ENCODE assay signal across 8 mouse cellular contexts in genomic region chrX:13207512-13208341, GRCm38 (mm10).
DNase-seq lines count a peak whose midpoint lies in the region; ATAC-seq and TF ChIP-seq lines count a peak whose summit lies in the region.

No protein-coding gene starts in this region.

- 20% methylated on average over 22 of the region's 23 CpGs for WGBS in forebrain, embryonic 13.5 days
- WGBS in large intestine, adult 2 months, result 24% methylated on average over 23 of the region's 23 CpGs
- WGBS in liver, embryonic 16.5 days (ENCODE audit: insufficient replicate concordance), result 26% methylated on average over 23 of the region's 23 CpGs
- 25% methylated on average over 23 of the region's 23 CpGs for WGBS in neural tube, embryonic 12.5 days
- 28% methylated on average over 22 of the region's 23 CpGs for WGBS in stomach, postnatal 0 days

- H3K4me1 ChIP-seq in forebrain, embryonic 13.5 days, result peaks cover 3% of the 10 kb centered on the region; the same call in 1 of the 2 replicates
- no peaks in the 10 kb centered on the region for H3K4me1 ChIP-seq in liver, embryonic 16.5 days (ENCODE audit: control insufficient read depth, low read depth, low read length)
- H3K4me1 ChIP-seq in neural tube, embryonic 12.5 days, result no peaks in the 10 kb centered on the region
- H3K4me1 ChIP-seq in stomach, postnatal 0 days (replicated peaks; ENCODE audit: control insufficient read depth, insufficient read depth), result no peaks in the 10 kb centered on the region

- ATAC-seq in cerebellum, adult (ENCODE audit: insufficient number of reproducible peaks, low FRiP score, low TSS enrichment), result peak; percentile 89
- peak; percentile 94 for ATAC-seq in forebrain, embryonic 13.5 days
- ATAC-seq in liver, embryonic 16.5 days (ENCODE audit: low read depth), result peak; percentile 63
- peak; percentile 96 for ATAC-seq in neural tube, embryonic 12.5 days (ENCODE audit: low FRiP score, low read depth)
- ATAC-seq in stomach, postnatal 0 days (ENCODE audit: low FRiP score, low TSS enrichment), result peak; percentile 93

- no peaks in the 10 kb centered on the region for H3K36me3 ChIP-seq in forebrain, embryonic 13.5 days (ENCODE audit: poor library complexity, severe bottlenecking)
- no peaks in the 10 kb centered on the region for H3K36me3 ChIP-seq in liver, embryonic 16.5 days (ENCODE audit: control insufficient read depth, insufficient read depth)
- H3K36me3 ChIP-seq in neural tube, embryonic 12.5 days, result no peaks in the 10 kb centered on the region
- H3K36me3 ChIP-seq in stomach, postnatal 0 days (ENCODE audit: control insufficient read depth, insufficient read depth, low read length), result no peaks in the 10 kb centered on the region

- H3K27me3 ChIP-seq in forebrain, embryonic 13.5 days, result no peaks in the 10 kb centered on the region
- no peaks in the 10 kb centered on the region for H3K27me3 ChIP-seq in liver, embryonic 16.5 days (ENCODE audit: control insufficient read depth, insufficient read depth, low read depth, low read length)
- no peaks in the 10 kb centered on the region for H3K27me3 ChIP-seq in neural tube, embryonic 12.5 days (replicated peaks)
- no peaks in the 10 kb centered on the region for H3K27me3 ChIP-seq in stomach, postnatal 0 days (ENCODE audit: control insufficient read depth, insufficient read depth, low read length)

- peak; percentile 93 for DNase-seq in ES-CJ7 (ENCODE audit: low read depth, low spot score)
- DNase-seq in heart, postnatal 10 days, result peak; percentile 93
- peak; percentile 56 for DNase-seq in large intestine, adult 2 months (ENCODE audit: low read depth, low spot score)
- DNase-seq in stomach, postnatal 0 days (ENCODE audit: low spot score), result peak; percentile 88

- peak overlapping the region; percentile 61 for H3K27ac ChIP-seq in forebrain, embryonic 13.5 days
- H3K27ac ChIP-seq in liver, embryonic 16.5 days (ENCODE audit: low read length), result no peak overlapping the region
- H3K27ac ChIP-seq in neural tube, embryonic 12.5 days, result no peak overlapping the region
- no peak overlapping the region for H3K27ac ChIP-seq in stomach, postnatal 0 days (replicated peaks)

- peak overlapping the region; percentile 27 for H3K4me3 ChIP-seq in forebrain, embryonic 13.5 days
- H3K4me3 ChIP-seq in liver, embryonic 16.5 days (ENCODE audit: low read depth, low read length), result peak overlapping the region; percentile 18
- peak overlapping the region; percentile 13; the same call in 1 of the 2 replicates for H3K4me3 ChIP-seq in neural tube, embryonic 12.5 days
- H3K4me3 ChIP-seq in stomach, postnatal 0 days (ENCODE audit: low read depth, low read length), result peak overlapping the region; percentile 28

- H3K9me3 ChIP-seq in forebrain, embryonic 13.5 days (replicated peaks), result no peaks in the 10 kb centered on the region
- no peaks in the 10 kb centered on the region for H3K9me3 ChIP-seq in liver, embryonic 16.5 days (replicated peaks; ENCODE audit: control insufficient read depth, low read length)
- H3K9me3 ChIP-seq in neural tube, embryonic 12.5 days, result no peaks in the 10 kb centered on the region
- H3K9me3 ChIP-seq in stomach, postnatal 0 days (ENCODE audit: control insufficient read depth, low read length), result no peaks in the 10 kb centered on the region

- no peak for TF ChIP-seq EP300 in stomach, postnatal 0 days (optimal IDR thresholded peaks at IDR 0.05)

- no peak overlapping the region; the same call in none of the 2 replicates for H3K9ac ChIP-seq in forebrain, embryonic 13.5 days
- no peak overlapping the region for H3K9ac ChIP-seq in liver, embryonic 16.5 days (ENCODE audit: low read depth, low read length)
- H3K9ac ChIP-seq in neural tube, embryonic 12.5 days, result no peak overlapping the region; the same call in 1 of the 2 replicates
- 0 out of 2 replicates have a peak overlapping the region, but pooled peaks have one; percentile 38 for H3K9ac ChIP-seq in stomach, postnatal 0 days (ENCODE audit: low read length)

- TF ChIP-seq CTCF in stomach, postnatal 0 days (IDR thresholded peaks at IDR 0.05; ENCODE audit: low read depth), result peak; percentile 99

- intact Hi-C loops in heart, postnatal 10 days (cut with DNase I), result no loop called here

- H3K4me2 ChIP-seq in forebrain, embryonic 13.5 days, result peak overlapping the region; percentile 48
- peak overlapping the region; percentile 48 for H3K4me2 ChIP-seq in liver, embryonic 16.5 days (ENCODE audit: low read depth, low read length)
- peak overlapping the region; percentile 47 for H3K4me2 ChIP-seq in neural tube, embryonic 12.5 days (replicated peaks)
- H3K4me2 ChIP-seq in stomach, postnatal 0 days (replicated peaks; ENCODE audit: low read depth), result peak overlapping the region; percentile 50
